Mouse (Mus musculus): ENCODE data around the gene Klhl24. TPM values are rescaled to one million over a fixed set of nuclear protein-coding genes. Genes with fewer than 3 reads are reported as not detected.

The Klhl24 gene
- polyA plus RNA-seq (2015; fragmentation: Nextera tagmentation; extraction: Ambion mirVana), result 15.3 and 16.4 TPM in 2 replicates

GRCm38 (mm10) chr16:20097069-20097710 is at the start of gene Klhl24:
TSS of gene Klhl24 (plus strand) at chr16:20097542.
- no peaks in the 10 kb centered on the region for H3K9me3 ChIP-seq (ENCODE audit: control insufficient read depth, low read length)
- WGBS, result under 1% methylated on average over 29 of the region's 29 CpGs
- H3K27ac ChIP-seq (ENCODE audit: low read length), result peak within 1 kb of the TSS; percentile 99
- H3K9ac ChIP-seq (ENCODE audit: low read depth, low read length), result peak within 1 kb of the TSS; percentile 95
- no peaks in the 10 kb centered on the region for H3K4me1 ChIP-seq (ENCODE audit: control insufficient read depth, insufficient read depth, low read length)
- peak within 1 kb of the TSS; percentile 95 for H3K4me3 ChIP-seq (ENCODE audit: low read length)
- no peaks in the 10 kb centered on the region for H3K27me3 ChIP-seq (replicated peaks; ENCODE audit: control insufficient read depth, insufficient read depth, low read length)
- H3K4me2 ChIP-seq (ENCODE audit: low read depth, low read length), result peak within 1 kb of the TSS; percentile 56
- ATAC-seq, result peak; percentile 94
- H3K36me3 ChIP-seq (ENCODE audit: control insufficient read depth, insufficient read depth, low read length), result no peaks in the 10 kb centered on the region

- Histone ChIP-seq H3K36me3 (ENCODE audit: control insufficient read depth, insufficient read depth, low read length) (no peaks in the 10 kb centered on the region), H3K27ac (ENCODE audit: low read length) (no peak overlapping the region), H3K4me3 (ENCODE audit: low read length) (no peak overlapping the region), H3K4me1 (ENCODE audit: control insufficient read depth, insufficient read depth, low read length) (no peaks in the 10 kb centered on the region), H3K4me2 (ENCODE audit: low read depth, low read length) (no peak overlapping the region), H3K9me3 (ENCODE audit: control insufficient read depth, low read length) (no peaks in the 10 kb centered on the region), H3K27me3 (replicated peaks; ENCODE audit: control insufficient read depth, insufficient read depth, low read length) (no peaks in the 10 kb centered on the region), H3K9ac (ENCODE audit: low read depth, low read length) (no peak overlapping the region)
- WGBS, result 89% methylated on average over 3 of the region's 3 CpGs
- no peak for ATAC-seq
These were observed 44.7 kb upstream of the Klhl24 start for GRCm38 (mm10) chr16:20052655-20053054.

- Histone ChIP-seq H3K4me1 (ENCODE audit: control insufficient read depth, insufficient read depth, low read length) (no peaks in the 10 kb centered on the region), H3K27me3 (replicated peaks; ENCODE audit: control insufficient read depth, insufficient read depth, low read length) (no peaks in the 10 kb centered on the region), H3K27ac (ENCODE audit: low read length) (no peak overlapping the region), H3K9me3 (ENCODE audit: control insufficient read depth, low read length) (no peaks in the 10 kb centered on the region), H3K4me2 (ENCODE audit: low read depth, low read length) (no peak overlapping the region), H3K36me3 (ENCODE audit: control insufficient read depth, insufficient read depth, low read length) (no peaks in the 10 kb centered on the region), H3K9ac (ENCODE audit: low read depth, low read length) (no peak overlapping the region), H3K4me3 (ENCODE audit: low read length) (no peak overlapping the region)
- ATAC-seq, result no peak
- WGBS, result 37% methylated on average over 1 of the region's 1 CpGs
These were observed 24.6 kb upstream of the Klhl24 start for GRCm38 (mm10) chr16:20072770-20073169.

- no peaks in the 10 kb centered on the region for H3K36me3 ChIP-seq (ENCODE audit: control insufficient read depth, insufficient read depth, low read length)
- no peak overlapping the region for H3K27ac ChIP-seq (ENCODE audit: low read length)
- H3K9ac ChIP-seq (ENCODE audit: low read depth, low read length), result no peak overlapping the region
- no peak for ATAC-seq
- 74% methylated on average over 1 of the region's 1 CpGs for WGBS
- H3K27me3 ChIP-seq (replicated peaks; ENCODE audit: control insufficient read depth, insufficient read depth, low read length), result no peaks in the 10 kb centered on the region
- no peak overlapping the region for H3K4me2 ChIP-seq (ENCODE audit: low read depth, low read length)
- no peak overlapping the region for H3K4me3 ChIP-seq (ENCODE audit: low read length)
- H3K4me1 ChIP-seq (ENCODE audit: control insufficient read depth, insufficient read depth, low read length), result no peaks in the 10 kb centered on the region
- H3K9me3 ChIP-seq (ENCODE audit: control insufficient read depth, low read length), result no peaks in the 10 kb centered on the region
These were observed 20.7 kb upstream of the Klhl24 start for GRCm38 (mm10) chr16:20076675-20077074.

- no peaks in the 10 kb centered on the region for H3K36me3 ChIP-seq (ENCODE audit: control insufficient read depth, insufficient read depth, low read length)
- no peak overlapping the region for H3K4me2 ChIP-seq (ENCODE audit: low read depth, low read length)
- no peaks in the 10 kb centered on the region for H3K9me3 ChIP-seq (ENCODE audit: control insufficient read depth, low read length)
- no peaks in the 10 kb centered on the region for H3K27me3 ChIP-seq (replicated peaks; ENCODE audit: control insufficient read depth, insufficient read depth, low read length)
- 89% methylated on average over 3 of the region's 3 CpGs for WGBS
- H3K4me3 ChIP-seq (ENCODE audit: low read length), result no peak overlapping the region
- no peak overlapping the region for H3K9ac ChIP-seq (ENCODE audit: low read depth, low read length)
- no peak overlapping the region for H3K27ac ChIP-seq (ENCODE audit: low read length)
- ATAC-seq, result no peak
- no peaks in the 10 kb centered on the region for H3K4me1 ChIP-seq (ENCODE audit: control insufficient read depth, insufficient read depth, low read length)
These were observed 17.1 kb upstream of the Klhl24 start for GRCm38 (mm10) chr16:20080271-20080670.

GRCm38 (mm10) chr16:20084623-20085022 is 12.7 kb upstream of the Klhl24 start:
- H3K36me3 ChIP-seq (ENCODE audit: control insufficient read depth, insufficient read depth, low read length), result no peaks in the 10 kb centered on the region
- ATAC-seq, result no peak

GRCm38 (mm10) chr16:20085250-20085905 is 12.0 kb upstream of the Klhl24 start:
- Histone ChIP-seq H3K4me2 (ENCODE audit: low read depth, low read length) (no peak overlapping the region), H3K4me3 (ENCODE audit: low read length) (no peak overlapping the region), H3K4me1 (ENCODE audit: control insufficient read depth, insufficient read depth, low read length) (no peaks in the 10 kb centered on the region), H3K27me3 (replicated peaks; ENCODE audit: control insufficient read depth, insufficient read depth, low read length) (no peaks in the 10 kb centered on the region), H3K9me3 (ENCODE audit: control insufficient read depth, low read length) (no peaks in the 10 kb centered on the region), H3K9ac (ENCODE audit: low read depth, low read length) (no peak overlapping the region), H3K36me3 (ENCODE audit: control insufficient read depth, insufficient read depth, low read length) (no peaks in the 10 kb centered on the region), H3K27ac (ENCODE audit: low read length) (no peak overlapping the region)
- WGBS, result 92% methylated on average over 5 of the region's 5 CpGs
- no peak for ATAC-seq

More at GRCm38 (mm10) chr16:20084623-20085022, 12.7 kb upstream of the Klhl24 start:
- no peak overlapping the region for H3K4me3 ChIP-seq (ENCODE audit: low read length)
- H3K4me2 ChIP-seq (ENCODE audit: low read depth, low read length), result no peak overlapping the region
- no peaks in the 10 kb centered on the region for H3K4me1 ChIP-seq (ENCODE audit: control insufficient read depth, insufficient read depth, low read length)
- H3K9me3 ChIP-seq (ENCODE audit: control insufficient read depth, low read length), result no peaks in the 10 kb centered on the region
- H3K27ac ChIP-seq (ENCODE audit: low read length), result no peak overlapping the region
- no peaks in the 10 kb centered on the region for H3K27me3 ChIP-seq (replicated peaks; ENCODE audit: control insufficient read depth, insufficient read depth, low read length)
- WGBS, result 83% methylated on average over 1 of the region's 1 CpGs
- no peak overlapping the region for H3K9ac ChIP-seq (ENCODE audit: low read depth, low read length)

GRCm38 (mm10) chr16:20086976-20087375 is 10.4 kb upstream of the Klhl24 start:
- no peak overlapping the region for H3K9ac ChIP-seq (ENCODE audit: low read depth, low read length)
- WGBS, result 77% methylated on average over 5 of the region's 5 CpGs
- no peaks in the 10 kb centered on the region for H3K9me3 ChIP-seq (ENCODE audit: control insufficient read depth, low read length)
- no peak for ATAC-seq
- H3K36me3 ChIP-seq (ENCODE audit: control insufficient read depth, insufficient read depth, low read length), result no peaks in the 10 kb centered on the region
- H3K27ac ChIP-seq (ENCODE audit: low read length), result no peak overlapping the region
- H3K27me3 ChIP-seq (replicated peaks; ENCODE audit: control insufficient read depth, insufficient read depth, low read length), result no peaks in the 10 kb centered on the region
- H3K4me2 ChIP-seq (ENCODE audit: low read depth, low read length), result no peak overlapping the region
- no peaks in the 10 kb centered on the region for H3K4me1 ChIP-seq (ENCODE audit: control insufficient read depth, insufficient read depth, low read length)
- H3K4me3 ChIP-seq (ENCODE audit: low read length), result no peak overlapping the region

- Histone ChIP-seq H3K27ac (ENCODE audit: low read length) (no peak overlapping the region), H3K4me1 (ENCODE audit: control insufficient read depth, insufficient read depth, low read length) (no peaks in the 10 kb centered on the region), H3K36me3 (ENCODE audit: control insufficient read depth, insufficient read depth, low read length) (no peaks in the 10 kb centered on the region), H3K9me3 (ENCODE audit: control insufficient read depth, low read length) (no peaks in the 10 kb centered on the region), H3K4me2 (ENCODE audit: low read depth, low read length) (no peak overlapping the region), H3K4me3 (ENCODE audit: low read length) (no peak overlapping the region), H3K27me3 (replicated peaks; ENCODE audit: control insufficient read depth, insufficient read depth, low read length) (no peaks in the 10 kb centered on the region), H3K9ac (ENCODE audit: low read depth, low read length) (no peak overlapping the region)
- 93% methylated on average over 3 of the region's 3 CpGs for WGBS
- no peak for ATAC-seq
These were observed 7.7 kb upstream of the Klhl24 start for GRCm38 (mm10) chr16:20089636-20090035.
